Mouse (Mus musculus) spleen, adult 2 months (tissue): ENCODE data around the gene Bhlhe23.

Experiments used
- CTCF ChIP-seq: fragments of 200-500 bp; IDR thresholded peaks from 2 replicates; pipeline ENCODE4 v1.5.1; 2011; ENCODE audit warnings: mild to moderate bottlenecking, inconsistent platforms; ENCODE audit not compliant: insufficient read depth, insufficient read length, insufficient replicate concordance; ENCODE audit errors: extremely low read depth
- POLR2A ChIP-seq: fragments of 200-500 bp; IDR thresholded peaks from 2 replicates; pipeline ENCODE4 v1.6.1; 2011; ENCODE audit warnings: low read depth, low read length, inconsistent platforms

DNA sequence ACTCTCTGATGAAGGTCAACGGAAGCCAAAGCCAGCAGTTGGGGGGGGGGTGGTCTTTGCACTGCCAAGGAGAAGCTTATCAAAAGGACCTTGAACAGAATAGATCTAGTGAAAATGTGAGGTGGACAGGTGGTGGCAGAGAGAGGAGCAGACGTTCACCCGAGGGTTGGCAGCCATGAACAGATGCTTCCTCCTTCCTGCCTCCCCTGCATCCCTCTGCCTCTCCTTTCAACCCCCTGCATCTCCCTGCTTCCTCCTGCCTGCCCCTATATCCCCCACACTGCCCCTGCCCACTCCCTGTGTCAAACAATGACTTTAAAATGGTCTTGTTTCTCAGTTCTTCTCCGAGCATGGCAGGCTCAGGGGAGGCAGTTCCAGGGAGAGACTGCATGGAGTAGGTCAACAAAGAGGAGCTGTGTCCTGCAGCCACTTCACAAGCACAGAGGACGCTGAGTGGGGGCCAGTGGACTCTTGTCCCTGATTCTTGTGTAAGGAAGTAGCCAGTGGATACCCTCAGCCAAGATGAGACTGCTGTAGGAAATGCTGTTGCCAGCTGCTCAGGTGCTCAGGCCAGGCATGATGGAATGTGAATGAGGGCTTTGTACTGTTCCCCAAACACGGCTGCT, 39.9 kb upstream of the Bhlhe23 start:
- TF ChIP-seq POLR2A, result no peak
- TF ChIP-seq CTCF, result no peak
